Mouse (Mus musculus) gastrocnemius, adult 8-10 months (tissue): Measurements from ENCODE around the gene Chfr. TPM values are rescaled to one million over a fixed set of nuclear protein-coding genes. Genes with fewer than 3 reads are reported as not detected.
A peak's percentile ranks its signal among the peaks of the same experiment; 100 is the strongest.
"Not testable (repeated sequence)": the region's sequence is repeated elsewhere in the genome, so short reads cannot be mapped to it uniquely, and the experiment has no call there.

Experiments used
- DNase-seq, 2 experiments: peaks; one replicate each; pipeline ENCODE4 v3.0.0; 2022; ENCODE audit warnings: low spot score in 2 of 2
- total RNA-seq, 4 experiments: library from RNA; stranded (reverse); gene quantifications; 2 replicates each; pipeline ENCODE4 v1.2.4; 2022

Gene Chfr
- total RNA-seq, 4 experiments from 2014 or later: 9.0 to 12.7 (median 12.0) TPM

DNA sequence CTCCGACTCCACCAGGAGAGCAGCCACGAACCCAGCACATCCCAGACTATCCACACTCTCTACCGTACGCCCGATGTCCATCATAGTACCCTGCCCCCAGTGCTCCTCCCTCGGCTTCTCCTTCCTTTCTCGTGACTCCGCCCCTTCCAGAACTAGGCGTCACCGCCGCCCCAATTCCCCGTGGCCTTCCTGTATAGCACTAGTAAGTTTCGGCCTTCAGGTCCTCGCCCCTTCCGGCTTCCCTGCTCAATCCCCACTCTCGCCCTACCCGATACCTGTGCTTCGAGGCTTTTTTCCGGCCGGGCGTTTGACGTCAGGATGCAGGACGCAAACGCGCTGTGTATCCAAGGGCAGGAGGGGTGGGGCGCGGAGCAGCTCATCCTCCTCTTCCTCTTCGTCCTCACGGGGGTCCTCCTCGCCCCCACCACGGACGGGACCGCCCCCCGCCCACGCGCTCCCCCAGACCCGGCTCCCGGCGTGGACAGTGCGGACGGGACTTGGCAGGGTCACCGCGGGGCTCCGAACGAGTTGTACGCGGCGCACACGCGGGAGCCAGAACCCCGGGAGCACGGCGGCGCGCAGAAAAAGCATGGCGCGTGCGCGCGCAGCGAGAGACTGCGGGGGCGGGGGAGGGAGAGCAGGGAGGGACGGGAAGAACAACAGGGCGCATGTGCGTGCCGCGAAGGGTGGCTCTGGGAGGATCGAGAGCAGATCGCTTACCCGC is 27.9 kb upstream of the Chfr start, which contains the start of gene Gtpbp6:
Gtpbp6 (minus strand) TSS at position 617 of the 724 bp plus-strand sequence.
- DNase-seq: peak; percentile 89 to 94

DNA sequence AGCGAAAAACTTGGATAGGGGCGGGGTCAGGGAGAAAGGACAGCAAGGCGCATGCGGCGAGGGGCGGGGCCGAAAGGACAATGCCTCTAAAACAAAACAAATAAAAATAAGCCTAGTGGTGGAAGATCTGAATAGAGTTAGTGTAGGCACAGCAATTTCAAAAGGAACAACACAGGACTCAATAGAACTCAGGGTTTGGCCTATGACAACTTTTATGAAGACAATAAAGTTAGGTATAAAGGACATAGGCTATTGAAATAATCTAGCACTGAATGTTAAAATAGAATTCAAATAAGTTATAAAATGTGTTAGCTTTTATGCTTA is 27.4 kb upstream of the Chfr start:
- DNase-seq: no peak

DNA sequence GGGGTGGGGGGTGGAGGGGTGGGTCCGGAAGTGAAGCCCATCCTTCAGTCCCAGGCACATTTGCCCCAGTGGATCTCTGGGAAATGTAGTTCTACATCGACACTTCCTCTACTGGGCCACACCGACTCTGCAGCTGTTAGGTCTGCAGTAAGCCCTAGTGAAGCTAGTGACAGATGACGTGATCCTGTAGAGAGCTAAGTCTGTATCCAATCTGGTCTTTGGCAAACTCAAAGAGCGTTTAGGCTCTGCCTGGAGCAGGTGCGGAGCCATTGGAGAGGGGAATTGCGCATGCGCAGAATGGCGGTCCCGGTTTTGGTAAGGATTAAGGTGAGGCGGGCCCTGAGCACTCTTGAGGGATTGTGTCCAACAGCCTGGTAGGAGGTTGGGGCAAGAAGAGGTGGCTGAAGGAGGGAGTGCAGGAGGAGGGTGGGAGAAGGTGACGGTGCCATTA is 25.6 kb upstream of the Chfr start, which contains the start of gene Zfp605:
Zfp605 (plus strand) TSS at position 102 of the 451 bp plus-strand sequence.
- peak; percentile 78 to 84 for DNase-seq

DNA sequence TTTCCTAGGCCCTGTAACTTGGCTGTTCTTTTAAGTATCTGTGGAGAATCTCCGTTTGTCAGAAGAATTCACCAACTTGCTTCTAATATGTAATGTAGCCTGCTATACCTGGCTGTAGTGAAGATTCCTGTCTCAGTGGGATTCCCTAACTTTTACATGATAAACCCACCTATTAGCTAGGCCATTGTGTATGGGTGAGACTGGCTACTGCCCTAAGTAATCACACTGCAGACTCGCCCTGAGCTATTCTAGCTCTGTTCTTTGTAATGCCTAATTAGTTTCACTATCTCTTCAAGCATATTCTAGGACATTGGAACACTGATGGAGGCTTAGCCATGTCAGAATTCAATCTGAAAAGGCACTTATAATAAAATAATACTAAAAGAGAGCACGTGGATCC is 13.3 kb upstream of the Chfr start:
- not testable (repeated sequence) for DNase-seq

DNA sequence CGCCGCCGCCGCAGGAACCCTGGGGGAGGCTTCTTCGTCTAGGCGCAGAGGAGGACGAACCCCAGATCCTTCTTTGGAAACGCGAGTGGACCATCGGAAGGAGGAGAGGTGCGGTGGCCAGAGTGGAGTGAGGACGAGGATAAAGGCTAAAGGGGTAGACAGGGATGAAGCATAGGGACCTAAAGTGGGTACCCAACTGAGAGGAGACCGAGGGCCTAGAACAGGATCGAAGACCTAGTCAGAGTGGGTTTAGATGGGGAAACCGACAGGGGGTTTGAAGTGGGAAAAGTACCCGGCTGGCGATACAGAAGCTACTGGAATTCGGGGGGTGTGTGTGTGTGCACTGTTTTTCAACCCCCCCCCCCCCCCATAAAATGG is 434 bp downstream of the Chfr start:
- DNase-seq: no peak

DNA sequence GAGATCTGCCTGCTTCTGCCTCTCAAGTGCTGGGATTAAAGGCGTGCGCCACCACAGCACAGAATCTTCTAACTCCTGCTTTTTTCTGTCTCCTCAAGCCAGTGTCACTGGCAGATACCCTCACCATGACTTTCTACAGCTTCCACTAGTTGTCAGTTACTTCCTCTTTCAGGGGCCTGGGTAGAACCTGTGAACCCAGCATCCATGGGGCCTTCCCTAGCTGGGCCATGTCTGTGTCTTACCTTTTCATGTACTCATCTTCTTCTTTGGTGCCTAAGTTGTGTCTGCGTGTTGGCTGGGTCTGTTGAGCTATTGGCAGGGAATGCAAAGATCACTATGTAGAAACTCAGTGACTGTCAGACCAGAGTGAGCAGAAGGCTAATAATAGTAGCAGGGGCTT is 2.2 kb downstream of the Chfr start:
- DNase-seq: no peak

DNA sequence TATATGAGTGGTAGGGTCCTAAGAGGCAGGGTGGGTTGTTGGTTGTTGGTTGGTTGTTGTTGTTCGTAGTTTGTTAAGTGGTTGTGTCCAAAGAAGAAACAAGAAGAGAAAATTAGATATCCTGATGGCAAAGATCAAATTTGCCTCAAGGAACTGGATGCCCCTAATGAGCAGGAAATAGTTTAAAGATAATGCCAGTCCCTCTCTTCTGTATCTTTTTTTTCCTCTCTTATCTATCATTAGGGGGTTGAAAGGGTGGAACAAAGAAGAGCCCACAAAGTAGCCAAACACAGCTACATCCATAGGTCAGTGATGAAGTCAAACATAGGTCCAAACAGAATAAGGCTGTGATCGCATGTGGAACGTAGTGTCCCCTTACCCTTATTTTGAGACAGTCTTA is 3.7 kb downstream of the Chfr start:
- DNase-seq: no peak

DNA sequence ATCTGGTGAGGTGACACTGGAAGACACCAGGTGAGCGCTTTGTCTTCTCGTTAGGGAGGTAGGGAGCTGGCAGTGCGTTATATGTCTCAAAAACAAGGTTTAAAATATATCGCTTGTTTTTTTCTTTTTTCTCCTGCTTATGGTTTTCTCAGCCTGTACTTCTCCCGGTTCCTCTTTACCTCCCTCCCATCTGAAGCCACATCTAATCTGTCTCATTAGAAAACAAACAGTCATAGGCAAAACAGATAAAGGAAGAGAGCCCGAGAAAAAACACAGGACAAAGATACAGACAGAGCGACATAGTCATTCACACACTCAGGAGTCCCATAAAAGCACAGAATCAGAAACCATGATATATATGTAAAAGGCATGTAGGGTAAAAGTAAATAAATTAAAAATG is 4.8 kb downstream of the Chfr start:
- DNase-seq: no peak

DNA sequence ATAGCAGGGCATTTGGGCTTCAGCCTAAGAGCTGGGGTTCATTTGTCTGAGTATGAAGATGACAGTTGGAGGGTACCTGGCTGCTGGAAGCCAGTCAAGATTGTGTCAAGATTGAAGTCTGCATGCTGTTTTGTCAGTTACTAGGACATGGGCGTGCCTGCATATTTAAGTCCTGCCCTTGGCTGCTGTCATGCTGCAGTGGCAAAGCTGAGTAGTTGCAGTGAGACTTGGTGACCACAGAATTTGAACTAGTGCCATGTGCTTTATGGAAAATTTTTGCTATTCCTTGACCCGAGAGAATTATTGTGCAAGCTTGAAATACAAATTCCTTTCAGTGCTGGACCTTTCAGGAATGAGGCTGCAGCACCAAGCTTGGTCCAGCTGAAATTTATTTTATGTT is 6.7 kb downstream of the Chfr start:
- no peak for DNase-seq

DNA sequence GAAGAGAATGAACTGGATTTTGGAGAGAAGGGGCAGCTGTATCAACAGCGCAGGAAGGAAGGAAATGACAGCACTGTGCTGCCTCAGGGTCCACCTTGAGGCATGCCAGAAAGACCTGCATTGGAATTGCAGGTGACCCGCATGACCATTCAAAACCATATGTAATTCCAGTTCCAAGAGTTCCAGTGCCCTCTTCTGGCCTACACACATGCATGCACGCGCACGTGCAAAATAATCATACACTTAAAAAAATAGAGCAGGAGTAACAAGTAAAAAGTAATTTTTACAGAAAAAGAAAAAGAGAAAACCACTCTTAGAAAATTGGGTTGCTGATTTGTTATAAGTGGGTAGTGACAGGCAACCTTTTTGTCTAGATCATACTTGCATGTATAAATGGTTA is 7.4 kb downstream of the Chfr start:
- DNase-seq: no peak

DNA sequence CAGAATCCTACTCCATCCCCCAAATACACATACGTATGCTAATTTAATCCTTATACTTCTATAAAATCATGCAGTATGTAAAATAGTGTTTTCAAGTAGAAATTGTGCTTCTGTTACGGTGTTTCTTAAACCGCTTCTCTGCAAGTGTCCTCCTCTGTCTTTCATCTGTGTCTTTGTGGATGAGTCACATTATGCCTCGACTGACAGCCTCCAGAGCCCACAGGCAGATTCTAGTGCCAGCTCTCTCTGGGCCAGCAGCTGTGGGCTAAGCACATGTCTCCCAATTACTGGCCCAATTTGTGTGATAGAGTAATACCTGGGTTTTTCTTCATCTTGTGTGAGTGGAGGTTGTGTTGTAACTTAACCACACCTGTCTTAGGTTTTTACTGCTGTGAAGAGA is 33.7 kb downstream of the Chfr start:
- no peak for DNase-seq

DNA sequence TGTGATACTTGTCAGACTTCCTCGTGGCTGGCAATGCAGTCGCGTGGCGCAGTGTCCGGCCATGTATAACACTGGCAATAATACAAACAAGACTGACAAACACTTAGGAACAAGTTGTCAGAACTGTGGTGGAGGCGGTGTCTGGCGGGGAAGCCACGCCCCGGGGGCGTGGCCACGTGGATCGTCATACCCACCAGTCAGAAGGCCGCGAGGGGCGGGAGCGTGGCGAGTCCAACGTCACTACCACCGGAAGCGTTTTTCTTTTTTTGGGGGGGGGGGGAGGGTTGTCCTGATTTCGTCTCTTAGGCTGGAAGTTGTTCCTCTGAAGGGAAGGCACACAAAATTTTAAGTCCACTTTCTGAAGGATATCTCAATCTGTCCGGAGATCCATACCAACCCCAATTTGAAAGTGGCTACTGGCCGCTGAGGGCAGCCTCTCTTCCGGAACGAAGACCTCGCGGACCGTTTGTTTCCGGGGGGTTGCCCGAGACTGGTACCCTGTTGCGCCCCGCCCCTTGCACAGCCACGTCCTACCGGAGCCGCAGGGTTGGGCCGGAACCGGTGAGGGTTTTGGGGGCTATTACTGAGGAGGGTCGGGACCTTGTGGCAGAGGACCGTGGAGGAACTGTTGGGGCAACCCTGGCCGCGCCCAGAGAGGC is 40.8 kb downstream of the Chfr start, which contains the start of gene Golga3:
Golga3 (plus strand) TSS at position 340 of the 659 bp plus-strand sequence.
- peak; percentile 94 to 97 for DNase-seq

DNA sequence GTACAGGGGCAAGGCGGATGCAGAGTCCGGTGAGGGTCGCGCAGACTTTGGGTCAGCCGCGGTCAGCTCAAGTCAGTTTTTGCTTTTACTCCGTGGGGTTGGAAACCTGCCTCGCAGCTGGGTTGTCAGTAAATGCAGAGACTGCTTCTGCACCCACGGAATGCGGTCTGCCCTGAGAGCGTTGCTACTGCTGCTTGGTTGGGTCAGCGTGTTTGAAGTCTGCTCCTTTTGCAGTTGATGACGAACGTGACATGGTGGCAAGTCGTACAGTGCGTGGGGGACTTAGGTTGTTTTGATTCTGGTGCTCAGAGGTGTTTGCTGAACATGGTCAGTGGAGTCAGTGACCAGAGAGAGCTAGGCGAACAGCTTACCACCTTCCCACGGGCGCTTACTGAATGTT is 41.4 kb downstream of the Chfr start:
- DNase-seq: no peak

DNA sequence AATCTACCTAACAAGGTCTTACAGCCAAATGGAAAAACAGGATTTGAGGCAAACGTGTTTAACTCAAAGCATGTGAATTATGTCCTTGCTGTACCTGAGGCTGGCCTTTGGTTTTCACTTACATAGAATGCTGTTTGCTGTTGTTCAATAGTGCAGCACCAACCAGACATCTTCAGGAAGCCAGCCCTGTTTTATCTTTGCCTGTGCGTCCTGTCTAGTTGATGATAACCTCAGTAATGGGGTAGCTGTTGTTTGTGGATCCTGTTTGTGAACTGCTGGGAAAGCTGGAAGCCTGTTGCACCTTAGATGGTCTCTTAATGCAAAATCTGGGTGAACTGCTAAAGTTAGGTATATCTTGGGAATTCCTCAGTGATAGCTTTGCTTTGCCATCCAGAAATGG is 43.0 kb downstream of the Chfr start:
- no peak for DNase-seq

DNA sequence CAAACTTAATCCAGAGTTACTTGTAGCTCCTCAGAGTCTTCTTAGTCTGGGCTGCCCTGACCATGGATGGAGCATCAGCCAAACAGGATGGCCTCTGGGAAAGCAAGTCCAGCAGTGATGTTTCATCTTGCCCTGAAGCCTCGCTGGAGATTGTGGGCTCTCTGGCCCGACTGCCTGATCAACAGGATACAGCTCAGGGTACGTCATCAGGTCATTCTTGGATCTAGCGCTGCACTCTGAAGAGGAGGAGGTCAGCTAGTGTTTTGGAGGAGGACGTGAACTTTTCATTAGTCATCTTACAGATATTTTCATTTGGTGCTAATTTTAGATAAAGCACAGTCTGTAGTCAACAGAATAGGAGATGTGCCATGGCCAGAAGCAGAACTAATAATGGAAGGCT is 46.1 kb downstream of the Chfr start:
- DNase-seq: peak; percentile 9 to 11

DNA sequence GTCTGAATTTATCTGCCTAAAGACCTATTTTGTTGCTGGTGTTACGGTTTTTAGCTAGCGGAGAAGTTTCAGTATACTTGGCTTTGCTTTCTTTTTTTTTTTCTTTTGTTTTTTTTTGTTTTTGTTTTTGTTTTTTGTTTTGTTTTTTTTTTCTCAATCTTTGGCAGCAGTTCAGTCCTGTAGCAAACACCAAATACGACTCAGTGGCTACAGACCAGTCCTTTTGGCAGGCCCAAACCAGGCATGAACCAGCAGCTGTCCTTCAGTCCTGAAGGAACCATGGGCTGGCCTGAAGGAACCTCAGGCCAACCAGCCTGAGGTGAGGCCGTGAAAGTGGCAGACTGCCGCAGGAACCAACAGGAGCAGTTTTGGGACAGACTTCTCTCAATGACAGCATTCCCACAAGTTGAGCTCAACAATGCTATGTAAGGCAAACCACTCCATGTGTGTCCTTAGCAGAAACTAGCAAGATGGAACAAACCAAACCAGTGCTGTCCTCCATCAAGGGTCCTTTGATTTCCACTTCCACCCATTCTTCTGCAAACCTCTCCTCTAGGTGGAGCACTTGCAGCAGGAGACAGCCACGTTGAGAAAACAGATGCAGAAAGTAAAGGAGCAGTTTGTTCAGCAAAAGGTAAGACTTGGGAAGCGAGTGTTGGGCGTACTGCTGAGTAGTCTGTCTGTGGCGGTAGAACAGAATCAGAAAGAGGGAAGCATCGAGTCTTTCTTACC is 67.7 kb downstream of the Chfr start:
- DNase-seq: no peak

DNA sequence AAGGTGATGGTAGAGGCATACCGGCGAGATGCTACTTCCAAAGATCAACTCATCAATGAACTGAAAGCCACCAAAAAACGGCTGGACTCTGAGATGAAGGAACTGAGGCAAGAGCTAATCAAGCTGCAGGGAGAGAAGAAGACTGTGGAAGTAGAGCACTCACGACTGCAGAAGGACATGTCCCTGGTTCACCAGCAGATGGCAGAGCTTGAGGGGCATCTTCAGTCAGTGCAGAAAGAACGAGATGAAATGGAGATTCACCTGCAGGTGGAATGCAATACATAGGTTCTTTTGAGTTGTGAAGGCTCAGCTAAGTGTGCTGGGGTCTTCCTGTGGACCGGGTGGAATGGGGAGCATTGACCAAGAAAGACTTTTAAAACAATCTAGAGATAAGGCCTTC is 69.1 kb downstream of the Chfr start:
- no peak for DNase-seq

DNA sequence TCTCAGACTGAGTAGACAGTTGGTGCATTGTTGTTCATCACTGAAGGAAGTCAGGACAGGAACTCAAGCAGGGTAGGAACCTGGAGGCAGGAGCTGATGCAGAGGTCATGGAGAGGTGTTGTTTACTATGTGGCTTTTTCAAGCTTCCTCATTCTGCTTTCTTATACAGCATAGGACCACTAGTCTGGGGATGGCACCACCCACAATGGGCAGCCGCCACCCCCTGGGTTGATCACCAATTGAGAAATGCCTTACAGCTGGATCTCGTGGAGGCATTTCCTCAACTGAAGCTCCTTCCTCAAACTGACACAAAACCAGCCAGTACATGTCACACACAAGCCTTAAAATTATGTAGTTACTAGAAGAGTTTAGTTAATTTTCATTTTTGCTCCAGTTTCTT is 75.7 kb downstream of the Chfr start:
- no peak for DNase-seq

DNA sequence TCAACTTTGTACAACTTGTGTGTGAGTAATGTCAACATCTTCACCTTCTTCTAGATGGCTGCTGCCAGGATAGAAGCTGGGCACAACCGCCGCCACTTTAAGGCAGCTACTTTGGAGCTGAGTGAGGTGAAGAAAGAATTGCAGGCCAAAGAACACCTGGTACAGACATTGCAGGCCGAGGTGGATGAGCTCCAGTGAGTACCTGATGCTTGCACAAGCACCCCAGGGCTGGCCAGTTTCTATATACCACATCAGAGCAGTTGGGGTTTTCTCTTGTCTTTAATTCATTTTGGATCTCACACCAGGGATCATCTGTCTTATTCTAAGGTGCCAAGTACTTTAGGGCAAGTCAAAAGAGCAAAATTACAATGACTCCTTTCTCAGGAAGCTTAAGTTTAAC is 81.1 kb downstream of the Chfr start:
- DNase-seq: no peak

DNA sequence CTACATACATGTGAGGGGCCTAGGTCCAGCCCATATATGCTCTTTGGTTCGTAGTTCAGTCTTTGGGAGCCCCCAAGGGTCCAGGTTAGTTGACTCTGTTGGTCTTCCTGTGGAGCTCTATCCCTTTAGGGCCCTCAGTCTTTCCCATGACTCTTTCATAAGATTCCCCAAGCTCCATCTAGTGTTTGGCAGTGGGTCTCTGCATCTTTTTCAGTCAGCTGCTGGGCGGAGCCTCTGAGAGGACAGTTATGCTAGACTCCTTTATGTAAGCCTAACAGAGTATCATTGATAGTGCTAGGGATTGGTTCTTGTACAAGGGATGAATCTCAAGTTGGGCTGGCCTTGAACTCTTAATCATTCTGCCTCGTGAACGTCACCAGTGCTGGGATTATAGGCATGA is 84.7 kb downstream of the Chfr start:
- no peak for DNase-seq
